Mouse (Mus musculus) limb, embryonic 14.5 days (tissue): Measurements from ENCODE around the gene Mef2d. TPM values are rescaled to one million over a fixed set of nuclear protein-coding genes. Genes with fewer than 3 reads are reported as not detected.
"Not testable (repeated sequence)": the region's sequence is repeated elsewhere in the genome, so short reads cannot be mapped to it uniquely, and the experiment has no call there.

Experiments
- ATAC-seq: fragments of 200-750 bp; cut with Nextera tagmentation; 2 replicates; pipeline ENCODE4 v1.8.0; 2017; ENCODE audit warnings: low read depth, moderate number of reproducible peaks, moderate TSS enrichment; ENCODE audit not compliant: low FRiP score
- DNase-seq: peaks from one replicate; pipeline ENCODE4 v3.0.0-alpha.2; 2015; ENCODE audit warnings: low spot score
- H3K27ac ChIP-seq: fragments of 300-500 bp; sonication (generic); replicated peaks from 2 replicates; pipeline ENCODE4 v1.5.1; 2014; ENCODE audit warnings: low read depth, mild to moderate bottlenecking, low read length, moderate library complexity, mixed read lengths
- H3K27me3 ChIP-seq: fragments of 300-500 bp; sonication (generic); 2 replicates; pipeline ENCODE4 v1.6.1; 2014; ENCODE audit warnings: low read length, mixed read lengths; ENCODE audit not compliant: control insufficient read depth, insufficient read depth
- H3K36me3 ChIP-seq: fragments of 300-500 bp; sonication (generic); 2 replicates; pipeline ENCODE4 v1.6.1; 2014; ENCODE audit warnings: mild to moderate bottlenecking, low read length, moderate library complexity, mixed read lengths; ENCODE audit not compliant: control insufficient read depth, insufficient read depth
- H3K4me1 ChIP-seq: fragments of 300-500 bp; sonication (generic); 2 replicates; pipeline ENCODE4 v1.6.1; 2014; ENCODE audit warnings: antibody characterized with exemption, low read length, mixed read lengths; ENCODE audit not compliant: control insufficient read depth, insufficient read depth
- H3K4me2 ChIP-seq: fragments of 300-500 bp; sonication (generic); replicated peaks from 2 replicates; pipeline ENCODE4 v1.6.1; 2014; ENCODE audit warnings: low read depth, mild to moderate bottlenecking, low read length, moderate library complexity; ENCODE audit not compliant: severe bottlenecking
- H3K4me3 ChIP-seq: fragments of 300-500 bp; sonication (generic); replicated peaks from 2 replicates; pipeline ENCODE4 v1.5.1; 2014; ENCODE audit warnings: low read length
- H3K9ac ChIP-seq: fragments of 300-500 bp; sonication (generic); 2 replicates; pipeline ENCODE4 v1.6.1; 2014; ENCODE audit warnings: mild to moderate bottlenecking, low read depth, low read length, moderate library complexity; ENCODE audit not compliant: severe bottlenecking
- H3K9me3 ChIP-seq: fragments of 300-500 bp; sonication (generic); 2 replicates; pipeline ENCODE4 v1.6.1; 2016; ENCODE audit warnings: low read length; ENCODE audit not compliant: control insufficient read depth
- POLR2A ChIP-seq: fragments of 200-500 bp; IDR thresholded peaks from 2 replicates; pipeline ENCODE4 v1.8.0; 2012; ENCODE audit warnings: inconsistent platforms, mild to moderate bottlenecking, moderate library complexity, borderline replicate concordance; ENCODE audit not compliant: insufficient read depth, insufficient read length; ENCODE audit errors: extremely low read depth
- WGBS: fragments of 180-500 bp; shearing (Covaris S2); extraction: QIAGEN DNeasy Blood & Tissue Kit; methylation state at CpG from one replicate; pipeline ENCODE4 v1.1.7; 2014; 5-methylcytosine and 5-hydroxymethylcytosine counted together
- polyA plus RNA-seq, 2 experiments: library from polyadenylated mRNA; depleted of rRNA in 1 of 2; stranded (reverse) in 1 of 2; unstranded in 1 of 2; fragments of >200 nt; fragmentation: Nextera tagmentation in 1 of 2; extraction: Ambion mirVana in 1 of 2; gene quantifications; 2 replicates each; pipeline versions ENCODE4 v1.2.1 to v1.2.3; 2012 to 2014

Gene Mef2d
- polyA plus RNA-seq, 2 experiments, result 29.6 to 58.7 TPM

DNA sequence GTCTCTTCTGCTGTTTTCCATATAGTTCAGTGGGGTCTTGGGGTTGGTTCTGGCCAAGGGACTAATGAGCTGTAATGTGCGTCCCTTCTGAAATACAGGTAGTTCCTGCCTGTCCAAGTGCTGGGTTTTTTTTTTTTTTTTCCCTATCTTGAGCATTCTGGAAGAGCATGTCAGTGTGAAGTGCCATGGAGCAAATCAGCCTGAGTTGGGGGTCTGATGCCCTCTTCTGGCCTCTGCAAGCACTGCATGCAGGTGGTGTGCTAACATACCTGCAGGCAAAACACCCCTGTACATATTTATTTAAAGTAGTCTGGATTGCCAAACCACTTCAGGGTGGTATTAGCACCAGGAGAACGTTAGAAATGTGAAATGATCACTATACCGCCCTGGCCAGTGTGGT is 31.2 kb downstream of the Mef2d start:
- TF ChIP-seq POLR2A, result no peak
- ATAC-seq (no peak), DNase-seq (peak; percentile 41)
- Histone ChIP-seq H3K4me1 (no peaks in the 10 kb centered on the region), H3K4me3 (no peak overlapping the region), H3K36me3 (peaks cover 52% of the 10 kb centered on the region), H3K9ac (no peak overlapping the region), H3K9me3 (no peaks in the 10 kb centered on the region), H3K27me3 (no peaks in the 10 kb centered on the region), H3K27ac (no peak overlapping the region), H3K4me2 (no peak overlapping the region)
- WGBS, result 48% methylated on average over 3 of the region's 3 CpGs

DNA sequence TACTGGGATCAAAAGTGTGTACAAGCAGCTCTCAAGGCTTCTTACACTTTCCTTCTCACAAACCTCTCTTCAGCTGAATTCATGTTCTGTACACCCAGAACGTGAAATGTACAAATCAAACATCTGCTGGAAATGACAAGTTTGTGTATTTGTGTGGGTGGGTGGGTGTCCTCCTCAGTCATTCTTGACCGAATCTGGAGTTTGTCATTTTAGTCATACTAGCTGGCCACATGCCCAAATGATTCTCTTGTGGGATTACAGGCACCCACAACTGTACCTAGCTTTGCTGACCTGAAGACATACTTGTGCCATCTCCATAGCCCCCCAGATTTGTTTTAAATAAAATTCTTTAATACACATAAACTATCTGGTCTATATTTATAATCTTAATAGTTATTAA is 32.7 kb downstream of the Mef2d start:
- no peak overlapping the region for H3K9ac ChIP-seq
- TF ChIP-seq POLR2A, result no peak
- no peaks in the 10 kb centered on the region for H3K4me1 ChIP-seq
- H3K4me2 ChIP-seq, result no peak overlapping the region
- H3K36me3 ChIP-seq, result peaks cover 39% of the 10 kb centered on the region
- DNase-seq (no peak), ATAC-seq (no peak)
- WGBS, result 79% methylated on average over 2 of the region's 2 CpGs
- H3K9me3 ChIP-seq, result no peaks in the 10 kb centered on the region
- H3K27me3 ChIP-seq, result no peaks in the 10 kb centered on the region
- H3K27ac ChIP-seq, result no peak overlapping the region
- H3K4me3 ChIP-seq, result no peak overlapping the region

DNA sequence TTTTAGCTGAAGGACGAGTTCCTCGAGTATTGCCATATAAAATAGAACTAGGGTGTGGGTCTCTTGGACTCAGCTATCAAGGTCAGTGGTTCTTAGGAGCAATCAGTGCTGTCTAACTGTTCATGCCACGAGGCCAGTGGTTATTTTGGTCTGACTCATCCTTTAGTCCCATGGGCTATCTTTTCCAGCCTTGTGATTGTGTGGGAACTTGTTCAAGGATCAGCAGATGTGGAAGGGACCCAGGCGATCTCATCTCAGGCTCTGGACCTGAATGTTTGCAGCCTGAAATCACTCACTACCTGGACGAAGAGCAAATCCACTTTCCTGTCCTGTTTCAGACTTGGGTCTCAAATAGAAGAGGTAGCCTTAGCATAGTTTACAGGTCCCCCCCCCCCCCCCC is 34.9 kb downstream of the Mef2d start:
- H3K27me3 ChIP-seq, result no peaks in the 10 kb centered on the region
- H3K9ac ChIP-seq, result peak overlapping the region; percentile 87
- H3K9me3 ChIP-seq, result no peaks in the 10 kb centered on the region
- DNase-seq (peak; percentile 11), ATAC-seq (no peak)
- TF ChIP-seq POLR2A, result no peak
- no peaks in the 10 kb centered on the region for H3K4me1 ChIP-seq
- WGBS, result 70% methylated on average over 5 of the region's 5 CpGs
- peak overlapping the region; percentile 98 for H3K27ac ChIP-seq
- H3K36me3 ChIP-seq, result peaks cover 22% of the 10 kb centered on the region; the same call in 1 of the 2 replicates
- H3K4me2 ChIP-seq, result peak overlapping the region; percentile 64
- peak overlapping the region; percentile 61 for H3K4me3 ChIP-seq

DNA sequence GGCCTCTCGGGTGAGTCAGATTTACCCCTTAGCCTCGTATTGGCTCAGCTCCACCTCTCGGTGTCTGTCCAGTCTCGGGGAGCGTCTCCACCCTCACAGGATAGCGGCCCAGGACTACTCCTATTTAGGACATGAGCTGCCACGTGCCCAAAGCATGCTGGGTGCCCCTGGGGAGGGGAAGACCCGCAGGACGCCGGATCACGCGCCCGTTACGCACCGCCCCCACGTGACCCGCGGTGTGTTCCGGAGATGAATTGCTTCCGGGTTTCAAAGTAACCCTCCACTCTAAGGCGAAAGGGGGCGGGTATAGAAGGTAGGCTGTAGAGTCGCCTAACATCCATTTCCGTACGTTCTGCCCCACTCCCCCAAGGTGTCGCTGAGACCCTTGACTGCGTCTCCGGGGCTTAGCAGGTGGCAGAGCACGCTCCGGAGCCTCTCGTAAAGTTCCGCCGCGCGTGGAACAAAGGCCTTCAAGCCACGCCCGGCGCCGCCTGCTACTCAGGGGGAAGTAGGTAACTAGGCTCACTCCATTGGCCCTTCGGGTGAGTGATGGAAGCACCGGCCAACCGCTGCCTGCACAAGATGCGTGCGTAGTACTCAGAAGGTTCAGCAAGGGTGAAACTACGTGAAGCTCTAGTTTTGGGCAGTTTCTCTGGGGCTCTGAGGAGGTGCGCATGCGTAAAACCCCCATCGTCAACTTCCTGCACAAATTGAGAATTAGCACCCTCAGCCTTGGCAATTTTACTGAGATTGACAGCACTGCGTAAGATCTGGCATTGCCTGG is 35.6 kb downstream of the Mef2d start:
- under 1% methylated on average over 49 of the region's 49 CpGs for WGBS
- Histone ChIP-seq H3K9ac (peak overlapping the region; percentile 87), H3K27me3 (no peaks in the 10 kb centered on the region), H3K27ac (peak overlapping the region; percentile 98), H3K9me3 (no peaks in the 10 kb centered on the region), H3K4me3 (peak overlapping the region; percentile 61), H3K4me1 (no peaks in the 10 kb centered on the region), H3K4me2 (peak overlapping the region; percentile 64), H3K36me3 (peaks cover 16% of the 10 kb centered on the region; the same call in 1 of the 2 replicates)
- peak; percentile 98 for ATAC-seq
- peak; percentile 47; the same call in 1 of the 2 replicates for TF ChIP-seq POLR2A
- peak; percentile 98 for DNase-seq

DNA sequence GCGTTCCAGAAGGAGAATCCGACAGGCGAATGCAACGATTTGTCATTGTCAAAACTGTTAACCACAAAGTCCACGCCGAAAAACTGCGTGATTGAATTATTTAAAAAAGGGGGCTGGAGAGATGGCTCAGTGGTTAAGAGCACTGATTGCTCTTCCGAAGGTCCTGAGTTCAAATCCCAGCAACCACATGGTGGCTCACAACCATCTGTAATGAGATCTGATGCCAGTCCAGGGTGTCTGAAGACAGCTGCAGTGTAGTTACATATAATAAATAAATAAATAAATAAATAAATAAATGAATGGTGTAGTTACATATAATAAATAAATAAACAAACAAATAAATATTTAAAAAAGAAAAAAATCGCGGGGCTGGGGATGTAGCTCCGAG is 36.2 kb downstream of the Mef2d start:
- 39% methylated on average over 11 of the region's 11 CpGs for WGBS

DNA sequence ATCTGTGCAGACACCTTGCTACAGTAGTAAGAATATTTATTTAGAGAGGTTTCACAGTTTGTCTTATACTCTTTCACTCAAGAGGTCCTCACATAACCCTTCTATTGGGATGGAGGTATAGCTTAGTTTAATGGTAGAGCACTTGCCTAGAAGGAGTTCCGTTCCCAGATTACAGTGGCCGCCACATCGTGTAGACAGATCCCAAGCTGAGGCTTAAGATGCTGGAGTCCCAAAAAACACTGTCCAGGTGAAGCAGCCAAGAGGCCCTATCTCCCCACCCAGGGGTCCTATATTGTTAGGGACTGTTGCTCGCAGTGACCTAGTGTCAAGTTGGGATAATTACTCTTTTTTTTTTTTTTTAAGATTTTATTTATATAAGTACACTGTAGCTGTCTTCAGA is 36.8 kb downstream of the Mef2d start:
- Histone ChIP-seq H3K9me3 (no peaks in the 10 kb centered on the region), H3K4me2 (no peak overlapping the region), H3K9ac (no peak overlapping the region), H3K4me3 (no peak overlapping the region), H3K27me3 (no peaks in the 10 kb centered on the region), H3K27ac (no peak overlapping the region), H3K4me1 (no peaks in the 10 kb centered on the region), H3K36me3 (peaks cover 5% of the 10 kb centered on the region; the same call in 1 of the 2 replicates)
- TF ChIP-seq POLR2A, result no peak
- WGBS, result 86% methylated on average over 4 of the region's 4 CpGs
- no peak for ATAC-seq
- no peak for DNase-seq

More for the DNA sequence above, 36.2 kb downstream of the Mef2d start:
- peak overlapping the region; percentile 64 for H3K4me2 ChIP-seq
- not testable (repeated sequence) for H3K4me1 ChIP-seq, ATAC-seq, H3K27me3 ChIP-seq, H3K9ac ChIP-seq, DNase-seq, H3K9me3 ChIP-seq
- peak overlapping the region; percentile 98 for H3K27ac ChIP-seq
- H3K36me3 ChIP-seq, result peaks cover 11% of the 10 kb centered on the region; the same call in 1 of the 2 replicates
- peak overlapping the region; percentile 61 for H3K4me3 ChIP-seq
